Mouse (Mus musculus): Measurements from ENCODE around the gene Slc24a4. TPM values are rescaled to one million over a fixed set of nuclear protein-coding genes. Genes with fewer than 3 reads are reported as not detected.
"Not testable (repeated sequence)": the region's sequence is repeated elsewhere in the genome, so short reads cannot be mapped to it uniquely, and the experiment has no call there.

The Slc24a4 gene
- polyA plus RNA-seq, 1 experiment, result 25.7 TPM

DNA sequence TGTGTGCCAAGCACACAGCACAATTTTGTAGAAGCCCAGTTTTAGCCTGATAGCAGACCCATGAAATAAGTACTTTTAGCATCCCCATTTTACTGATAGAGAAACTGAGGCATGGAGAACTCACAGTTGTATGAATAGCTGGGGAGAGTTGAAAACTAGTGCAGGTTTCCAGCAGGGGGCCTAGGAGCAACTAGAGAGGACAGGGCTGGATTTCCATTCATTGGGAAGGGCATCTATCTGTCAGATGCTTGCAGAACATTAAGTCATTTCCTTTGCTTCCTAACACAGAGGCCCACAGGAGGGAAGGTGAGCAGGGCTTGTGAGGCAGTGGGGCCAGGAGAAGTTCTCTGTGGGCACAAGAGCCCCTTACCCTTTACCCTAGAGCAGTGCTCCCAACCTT, 126.5 kb downstream of the Slc24a4 start:
- H3K4me3 ChIP-seq (ENCODE audit: insufficient read depth, low read length), result no peak overlapping the region
- peaks cover 5% of the 10 kb centered on the region; the same call in 1 of the 2 replicates for H3K4me1 ChIP-seq (ENCODE audit: control insufficient read depth, insufficient read depth, low read length)
- TF ChIP-seq POLR2A (IDR thresholded peaks at IDR 0.05; ENCODE audit: extremely low read depth, insufficient read depth, low read length), result no peak
- no peak for TF ChIP-seq CTCF (IDR thresholded peaks at IDR 0.05; ENCODE audit: extremely low read depth, insufficient read depth, low read length)
- no peak overlapping the region for H3K27ac ChIP-seq (ENCODE audit: insufficient read depth, low read length)

DNA sequence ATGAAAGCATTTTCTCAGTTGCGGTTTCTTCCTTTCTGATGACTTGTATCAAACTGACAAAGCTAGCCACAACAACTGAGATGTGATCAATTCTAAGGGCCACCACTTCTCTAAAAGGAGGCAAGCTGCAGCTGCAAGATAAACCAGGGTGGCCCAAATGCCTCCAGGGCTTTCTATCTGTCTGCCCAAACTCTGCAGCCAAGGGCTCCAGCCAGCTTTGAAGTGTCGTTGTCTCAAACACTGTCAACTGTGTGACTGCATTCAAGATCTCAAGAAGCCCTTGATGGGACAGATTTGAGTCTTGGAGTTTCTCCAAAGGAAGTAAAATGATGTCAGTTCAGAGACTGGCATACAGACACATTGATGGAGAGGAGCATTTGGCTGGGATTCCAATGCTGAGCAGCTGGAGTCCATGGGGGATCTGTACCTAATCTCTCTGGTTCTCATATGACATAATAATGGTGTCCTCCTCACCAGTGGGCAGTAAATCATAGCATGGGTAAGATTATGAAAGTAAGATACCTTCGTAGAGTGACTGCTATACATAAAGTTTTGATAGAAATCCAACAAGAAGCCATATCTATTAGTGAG, 130.1 kb downstream of the Slc24a4 start:
- TF ChIP-seq CTCF (IDR thresholded peaks at IDR 0.05; ENCODE audit: extremely low read depth, insufficient read depth, low read length), result no peak
- TF ChIP-seq POLR2A (IDR thresholded peaks at IDR 0.05; ENCODE audit: extremely low read depth, insufficient read depth, low read length), result no peak
- H3K4me3 ChIP-seq (ENCODE audit: insufficient read depth, low read length), result no peak overlapping the region

DNA sequence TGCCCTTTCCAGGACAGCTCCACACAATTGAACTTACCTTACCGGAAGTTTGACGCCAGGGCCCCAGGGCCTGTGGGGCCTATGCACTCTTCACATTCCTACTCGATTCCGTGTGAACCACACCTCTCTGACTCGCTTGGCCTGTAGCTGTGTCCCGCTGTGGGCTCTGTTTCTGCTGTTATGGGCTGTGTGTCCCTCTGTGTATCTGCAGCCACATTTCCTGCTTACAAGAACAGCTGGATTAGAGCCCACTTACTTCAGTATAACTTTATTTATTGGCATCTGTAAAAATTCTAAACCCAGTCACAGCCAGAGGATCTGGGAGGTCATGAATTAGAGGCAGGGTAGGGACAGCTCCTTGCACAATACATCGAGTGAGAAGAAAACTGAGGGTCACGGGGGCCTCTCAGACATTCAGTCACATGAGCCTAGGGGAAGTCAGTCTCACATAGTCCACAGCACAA, 133.4 kb downstream of the Slc24a4 start:
- no peaks in the 10 kb centered on the region for H3K4me1 ChIP-seq (ENCODE audit: control insufficient read depth, insufficient read depth, low read length)
- TF ChIP-seq POLR2A (IDR thresholded peaks at IDR 0.05; ENCODE audit: extremely low read depth, insufficient read depth, low read length), result no peak
- TF ChIP-seq CTCF (IDR thresholded peaks at IDR 0.05; ENCODE audit: extremely low read depth, insufficient read depth, low read length), result no peak
- H3K27ac ChIP-seq (ENCODE audit: insufficient read depth, low read length), result no peak overlapping the region
- no peak overlapping the region for H3K4me3 ChIP-seq (ENCODE audit: insufficient read depth, low read length)

More for the DNA sequence above, 130.1 kb downstream of the Slc24a4 start:
- H3K4me1 ChIP-seq (ENCODE audit: control insufficient read depth, insufficient read depth, low read length), result no peaks in the 10 kb centered on the region
- H3K27ac ChIP-seq (ENCODE audit: insufficient read depth, low read length), result no peak overlapping the region

DNA sequence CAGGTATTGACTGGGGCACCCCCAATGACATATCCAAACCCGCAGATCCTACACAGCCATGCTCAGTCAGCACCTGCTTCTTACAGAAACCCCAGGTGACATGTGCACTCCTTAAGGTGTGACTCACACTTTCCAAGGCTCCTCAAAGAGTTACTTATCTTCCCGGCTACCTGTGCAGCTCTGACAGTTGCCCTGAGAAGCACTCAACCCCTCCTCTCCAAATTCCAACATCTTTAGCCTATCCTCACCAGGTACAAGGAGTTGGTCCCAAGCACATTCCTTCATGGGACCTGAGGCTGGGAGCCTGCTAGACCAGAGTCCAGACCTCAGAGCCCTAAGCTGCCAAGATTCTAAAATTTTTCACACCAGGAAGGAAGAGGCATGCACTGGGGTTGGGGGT, 134.3 kb downstream of the Slc24a4 start:
- Histone ChIP-seq H3K27ac (ENCODE audit: insufficient read depth, low read length) (no peak overlapping the region), H3K4me3 (ENCODE audit: insufficient read depth, low read length) (no peak overlapping the region), H3K4me1 (ENCODE audit: control insufficient read depth, insufficient read depth, low read length) (no peaks in the 10 kb centered on the region)
- TF ChIP-seq POLR2A (IDR thresholded peaks at IDR 0.05; ENCODE audit: extremely low read depth, insufficient read depth, low read length) (no peak), CTCF (IDR thresholded peaks at IDR 0.05; ENCODE audit: extremely low read depth, insufficient read depth, low read length) (no peak)

DNA sequence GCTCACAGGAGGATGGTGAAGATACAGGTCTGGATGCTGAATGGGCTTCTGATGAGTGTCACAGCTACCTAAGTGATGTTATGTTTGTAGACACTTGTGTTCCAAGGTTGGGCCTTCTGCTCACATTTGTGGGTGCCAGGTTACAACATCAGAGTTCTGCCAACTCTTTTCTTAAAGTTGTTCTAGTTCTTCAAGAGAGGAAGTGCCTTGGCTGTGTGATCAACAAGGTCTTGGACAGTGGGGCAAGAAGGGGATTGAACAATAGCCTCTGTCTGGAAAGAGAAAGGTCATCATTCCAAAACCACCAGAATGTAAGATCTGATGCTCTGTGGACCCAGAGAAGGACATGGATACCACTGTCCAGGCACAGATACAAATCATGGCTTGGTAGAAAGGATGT, 134.7 kb downstream of the Slc24a4 start:
- Histone ChIP-seq H3K27ac (ENCODE audit: insufficient read depth, low read length) (no peak overlapping the region), H3K4me3 (ENCODE audit: insufficient read depth, low read length) (no peak overlapping the region), H3K4me1 (ENCODE audit: control insufficient read depth, insufficient read depth, low read length) (no peaks in the 10 kb centered on the region)
- TF ChIP-seq CTCF (IDR thresholded peaks at IDR 0.05; ENCODE audit: extremely low read depth, insufficient read depth, low read length), result no peak
- no peak for TF ChIP-seq POLR2A (IDR thresholded peaks at IDR 0.05; ENCODE audit: extremely low read depth, insufficient read depth, low read length)

DNA sequence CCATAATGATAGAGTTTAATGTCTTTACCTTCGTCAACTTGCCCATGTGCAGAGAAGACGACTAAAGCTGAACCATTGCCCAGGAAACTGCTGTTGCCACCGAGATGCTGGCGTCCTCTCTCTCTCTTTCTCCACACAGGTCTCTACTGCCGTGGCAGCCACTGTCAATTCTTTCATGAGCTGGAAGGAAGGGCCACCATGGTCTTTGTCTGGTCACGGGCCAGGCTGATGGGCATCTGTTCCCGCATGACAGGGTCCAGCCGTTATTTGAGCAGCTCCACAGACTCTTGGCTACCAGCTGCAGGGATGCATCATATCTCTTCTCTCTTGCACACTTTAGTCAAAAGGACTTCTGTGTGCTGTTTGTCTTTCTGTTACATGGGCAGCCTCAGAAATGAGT, 137.9 kb downstream of the Slc24a4 start:
- Histone ChIP-seq H3K4me1 (ENCODE audit: control insufficient read depth, insufficient read depth, low read length) (no peaks in the 10 kb centered on the region), H3K27ac (ENCODE audit: insufficient read depth, low read length) (no peak overlapping the region), H3K4me3 (ENCODE audit: insufficient read depth, low read length) (no peak overlapping the region)
- TF ChIP-seq CTCF (IDR thresholded peaks at IDR 0.05; ENCODE audit: extremely low read depth, insufficient read depth, low read length) (no peak), POLR2A (IDR thresholded peaks at IDR 0.05; ENCODE audit: extremely low read depth, insufficient read depth, low read length) (no peak)

DNA sequence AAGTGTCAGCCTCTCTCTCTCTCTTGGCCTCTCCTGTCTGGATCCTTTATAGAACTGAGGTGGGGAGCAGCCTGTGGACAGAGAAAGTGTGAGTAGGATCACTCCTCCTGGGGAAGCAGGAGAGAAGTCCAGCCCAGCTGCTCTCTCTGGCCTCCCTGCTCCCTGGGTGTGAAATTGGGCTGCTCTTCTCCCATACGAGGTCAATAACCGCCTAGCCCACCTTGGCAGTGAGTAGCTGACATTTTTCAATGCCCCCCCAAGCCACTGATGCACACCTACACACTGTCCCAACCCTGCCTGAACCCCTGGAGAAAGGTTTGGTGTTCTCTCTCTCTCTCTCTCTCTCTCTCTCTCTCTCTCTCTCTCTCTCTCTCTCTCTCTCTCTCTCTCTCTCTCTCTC, 140.6 kb downstream of the Slc24a4 start:
- no peak overlapping the region for H3K4me3 ChIP-seq (ENCODE audit: insufficient read depth, low read length)
- no peaks in the 10 kb centered on the region for H3K4me1 ChIP-seq (ENCODE audit: control insufficient read depth, insufficient read depth, low read length)
- TF ChIP-seq POLR2A (IDR thresholded peaks at IDR 0.05; ENCODE audit: extremely low read depth, insufficient read depth, low read length), result no peak
- no peak overlapping the region for H3K27ac ChIP-seq (ENCODE audit: insufficient read depth, low read length)

DNA sequence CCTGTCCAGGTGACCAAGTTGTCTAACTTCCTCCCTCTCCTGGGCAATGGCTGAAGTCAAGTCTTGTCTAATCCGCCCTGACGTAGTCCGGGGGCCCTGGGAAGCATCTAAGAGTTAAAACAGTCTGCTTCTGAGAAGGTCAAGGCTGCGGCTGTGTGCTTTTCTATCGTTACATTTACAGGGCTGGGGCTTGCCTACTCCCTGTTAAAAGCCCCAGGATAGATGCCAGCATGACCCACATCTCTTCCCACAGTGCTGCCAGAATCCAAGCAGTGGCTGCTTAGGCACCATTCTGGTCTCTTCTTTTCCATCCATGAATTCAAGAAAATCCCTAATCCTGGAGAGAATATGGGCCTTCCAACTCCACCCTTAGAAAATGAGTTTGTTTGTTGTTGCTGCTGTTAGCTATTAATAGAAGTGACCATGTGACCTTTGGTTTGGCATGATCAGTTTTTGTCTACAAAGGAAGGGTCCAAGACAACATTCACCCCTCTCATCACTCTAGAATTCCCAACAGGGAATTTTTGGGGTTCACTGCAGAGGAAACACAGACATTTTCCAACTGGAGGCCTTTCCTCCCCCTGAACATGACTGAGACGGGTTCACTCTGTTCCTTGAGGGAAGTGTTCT, 142.4 kb downstream of the Slc24a4 start:
- no peaks in the 10 kb centered on the region for H3K4me1 ChIP-seq (ENCODE audit: control insufficient read depth, insufficient read depth, low read length)
- no peak overlapping the region for H3K27ac ChIP-seq (ENCODE audit: insufficient read depth, low read length)
- H3K4me3 ChIP-seq (ENCODE audit: insufficient read depth, low read length), result no peak overlapping the region
- TF ChIP-seq CTCF (IDR thresholded peaks at IDR 0.05; ENCODE audit: extremely low read depth, insufficient read depth, low read length) (no peak), POLR2A (IDR thresholded peaks at IDR 0.05; ENCODE audit: extremely low read depth, insufficient read depth, low read length) (no peak)

DNA sequence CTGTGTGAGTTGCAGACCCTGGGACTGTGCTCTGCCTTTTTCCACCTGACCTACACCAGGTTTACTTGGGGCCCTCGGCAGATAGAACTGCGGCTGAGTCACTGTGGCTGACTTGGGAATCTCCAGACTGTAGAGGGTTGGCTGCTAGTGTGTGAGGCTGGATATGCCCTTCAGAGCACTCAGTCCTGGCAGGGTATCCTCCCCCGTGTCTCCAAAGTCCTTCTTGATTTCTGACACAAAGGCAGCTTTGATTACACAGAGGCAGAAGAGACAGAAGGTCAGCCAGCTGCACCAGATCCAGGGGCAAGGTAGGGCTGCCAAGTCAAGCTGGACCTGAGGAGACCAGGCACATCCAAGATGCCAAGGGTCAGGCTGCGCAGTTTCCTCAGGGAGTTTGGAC, 142.9 kb downstream of the Slc24a4 start:
- no peak for TF ChIP-seq CTCF (IDR thresholded peaks at IDR 0.05; ENCODE audit: extremely low read depth, insufficient read depth, low read length)
- TF ChIP-seq POLR2A (IDR thresholded peaks at IDR 0.05; ENCODE audit: extremely low read depth, insufficient read depth, low read length), result no peak
- Histone ChIP-seq H3K4me3 (ENCODE audit: insufficient read depth, low read length) (no peak overlapping the region), H3K27ac (ENCODE audit: insufficient read depth, low read length) (no peak overlapping the region), H3K4me1 (ENCODE audit: control insufficient read depth, insufficient read depth, low read length) (no peaks in the 10 kb centered on the region)

DNA sequence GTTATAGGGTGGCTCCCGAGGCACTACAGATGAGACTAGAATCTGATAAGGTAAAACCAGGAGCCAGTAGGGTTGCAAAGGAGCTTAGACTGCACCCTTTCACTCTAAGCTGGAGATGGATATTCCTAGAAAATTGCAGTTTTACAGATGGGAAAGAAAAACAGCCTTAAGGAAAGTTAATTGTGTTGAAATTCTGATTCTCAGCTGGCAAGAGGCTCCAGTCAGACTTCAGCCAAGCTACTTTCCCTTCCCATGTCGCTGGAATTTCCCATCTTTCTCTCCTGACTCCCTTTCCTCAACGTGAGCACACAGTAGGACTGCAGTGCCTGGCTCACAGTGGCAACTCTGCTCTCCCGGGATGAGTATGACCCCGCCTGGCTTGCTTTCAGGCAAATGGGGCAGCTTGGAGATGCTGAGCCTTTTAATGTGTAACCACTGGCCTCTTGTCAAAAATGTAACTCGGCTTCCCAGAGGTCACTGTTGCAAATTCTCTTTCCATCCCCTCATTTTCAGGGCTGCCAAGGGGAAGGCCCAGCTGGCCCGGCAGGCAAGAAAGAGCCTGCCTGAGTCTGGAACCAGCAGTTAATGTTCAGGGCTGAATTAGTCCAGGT, 147.4 kb downstream of the Slc24a4 start:
- H3K4me1 ChIP-seq (ENCODE audit: control insufficient read depth, insufficient read depth, low read length), result no peaks in the 10 kb centered on the region
- TF ChIP-seq CTCF (IDR thresholded peaks at IDR 0.05; ENCODE audit: extremely low read depth, insufficient read depth, low read length) (no peak), POLR2A (IDR thresholded peaks at IDR 0.05; ENCODE audit: extremely low read depth, insufficient read depth, low read length) (no peak)
- no peak overlapping the region for H3K27ac ChIP-seq (ENCODE audit: insufficient read depth, low read length)
- no peak overlapping the region for H3K4me3 ChIP-seq (ENCODE audit: insufficient read depth, low read length)

DNA sequence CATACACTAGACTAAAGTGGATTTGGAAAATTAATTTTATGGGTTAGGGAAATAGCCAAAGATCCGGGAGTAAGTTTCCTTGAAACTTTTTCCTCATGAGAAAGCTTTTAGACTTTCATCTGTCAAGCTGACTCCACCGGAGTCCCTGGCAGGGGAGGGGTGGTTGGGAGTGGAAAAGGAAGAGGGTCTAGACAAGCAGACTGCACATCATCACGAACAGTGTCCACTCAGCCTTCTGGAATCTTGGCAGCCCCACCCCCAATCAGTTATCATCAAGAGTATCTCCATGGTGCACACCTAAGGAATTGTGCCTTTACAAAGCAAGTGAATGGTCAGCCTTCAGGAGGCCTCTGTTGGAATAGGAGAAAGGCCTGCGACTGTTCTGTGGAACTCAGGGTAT, 151.8 kb downstream of the Slc24a4 start:
- H3K4me3 ChIP-seq (ENCODE audit: insufficient read depth, low read length), result not testable (repeated sequence)

More for the DNA sequence above, 151.8 kb downstream of the Slc24a4 start:
- H3K27ac ChIP-seq (ENCODE audit: insufficient read depth, low read length); H3K4me1 ChIP-seq (ENCODE audit: control insufficient read depth, insufficient read depth, low read length): not testable (repeated sequence)

All from cortical plate, adult 2 months (tissue).